Mouse (Mus musculus): Measurements from ENCODE around the gene Ccdc141. TPM values are rescaled to one million over a fixed set of nuclear protein-coding genes. Genes with fewer than 3 reads are reported as not detected.

The Ccdc141 gene
- polyA plus RNA-seq, 1 experiment: 43.2 TPM

DNA sequence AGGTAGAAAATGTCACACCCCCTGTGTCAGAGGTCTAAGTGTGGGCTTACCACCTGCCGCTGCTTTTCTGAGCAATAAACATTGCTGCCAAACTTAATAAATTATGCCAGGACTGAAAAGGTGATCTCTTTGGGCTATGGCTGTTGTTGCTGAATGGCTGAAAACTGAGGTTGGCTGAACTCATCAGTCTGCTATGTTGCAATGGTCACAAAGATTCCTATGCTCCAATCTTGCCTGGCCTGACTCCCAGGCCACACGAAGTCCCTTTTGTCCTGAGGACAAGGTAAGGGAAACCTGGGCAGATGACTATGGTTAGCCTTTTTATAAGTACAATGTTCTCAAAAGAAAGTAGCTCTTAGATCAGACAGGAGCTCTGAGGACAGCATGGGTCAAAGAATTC, 204.4 kb downstream of the Ccdc141 start:
- Histone ChIP-seq H3K79me2 (ENCODE audit: control insufficient read depth, insufficient read depth) (no peaks in the 10 kb centered on the region), H3K4me2 (ENCODE audit: low read depth) (no peak overlapping the region), H3K36me3 (ENCODE audit: control insufficient read depth, insufficient read depth) (peaks cover 78% of the 10 kb centered on the region), H3ac (ENCODE audit: control insufficient read depth, insufficient read length) (no peak overlapping the region), H3K27me3 (ENCODE audit: control insufficient read depth, insufficient read depth, insufficient read length) (no peaks in the 10 kb centered on the region), H3K4me3 (no peak overlapping the region)
- TF ChIP-seq MAX (IDR thresholded peaks at IDR 0.05; ENCODE audit: low read depth) (no peak), POLR2AphosphoS2 (IDR thresholded peaks at IDR 0.05; ENCODE audit: insufficient read length, low read depth) (peak; percentile 44)

DNA sequence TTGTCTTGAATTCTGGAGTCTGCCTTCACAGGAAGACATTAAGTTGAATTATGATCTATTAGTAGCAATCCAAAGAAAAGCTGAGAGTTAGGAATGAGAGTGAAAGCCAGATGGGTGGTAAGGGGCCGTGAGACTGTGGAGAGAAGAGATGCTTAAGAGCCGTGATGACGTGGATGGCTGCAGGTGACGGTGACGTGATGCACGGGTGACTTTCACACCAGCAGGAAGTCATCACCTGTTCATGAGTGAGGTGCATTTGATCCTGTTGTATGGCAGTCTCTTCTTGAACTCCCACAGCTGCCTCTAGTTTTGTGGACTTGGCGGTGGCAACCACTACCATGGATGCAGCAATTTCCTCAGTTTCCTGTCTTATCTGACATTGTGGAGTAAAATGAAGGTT, 204.9 kb downstream of the Ccdc141 start:
- H3K79me2 ChIP-seq (ENCODE audit: control insufficient read depth, insufficient read depth): no peaks in the 10 kb centered on the region
- H3K27me3 ChIP-seq (ENCODE audit: control insufficient read depth, insufficient read depth, insufficient read length): no peaks in the 10 kb centered on the region
- no peak overlapping the region for H3K4me2 ChIP-seq (ENCODE audit: low read depth)
- TF ChIP-seq E2F4 (IDR thresholded peaks at IDR 0.05; ENCODE audit: insufficient read depth) (no peak), POLR2A (IDR thresholded peaks at IDR 0.05; ENCODE audit: insufficient read length, low read depth) (peak; percentile 52), POLR2AphosphoS2 (IDR thresholded peaks at IDR 0.05; ENCODE audit: insufficient read length, low read depth) (peak; percentile 83), CEBPB (IDR thresholded peaks at IDR 0.05; ENCODE audit: insufficient read depth, poor library complexity, severe bottlenecking) (no peak), MYOD1 (IDR thresholded peaks at IDR 0.05; ENCODE audit: control insufficient read depth in 1 of 3, insufficient read length in 2 of 3, low read depth in 2 of 3) (no peak)
- no peak overlapping the region for H3ac ChIP-seq (ENCODE audit: control insufficient read depth, insufficient read length)
- H3K4me3 ChIP-seq: no peak overlapping the region
- H3K36me3 ChIP-seq (ENCODE audit: control insufficient read depth, insufficient read depth): peaks cover 78% of the 10 kb centered on the region

DNA sequence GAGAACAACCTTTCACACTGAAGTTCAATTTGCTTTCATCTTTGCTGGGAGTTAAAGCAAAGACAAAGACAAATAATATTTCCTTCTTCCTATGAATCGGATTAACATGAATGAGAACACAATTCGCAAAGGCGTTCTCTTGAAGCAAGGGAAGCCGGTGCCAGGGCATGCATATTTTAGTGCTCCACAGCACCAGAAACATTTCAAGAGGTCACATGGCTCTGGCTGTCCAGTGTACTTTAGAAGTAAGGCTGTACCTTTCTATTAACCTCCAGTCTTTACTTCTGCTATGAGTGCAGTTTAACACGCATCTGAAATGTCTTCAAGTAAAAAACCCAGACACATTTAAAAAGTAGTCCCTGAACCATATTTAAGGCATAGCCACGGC, 208.4 kb downstream of the Ccdc141 start:
- peaks cover 50% of the 10 kb centered on the region for H3K36me3 ChIP-seq (ENCODE audit: control insufficient read depth, insufficient read depth)
- H3K4me3 ChIP-seq: no peak overlapping the region
- TF ChIP-seq CEBPB (IDR thresholded peaks at IDR 0.05; ENCODE audit: insufficient read depth, poor library complexity, severe bottlenecking) (no peak), TCF3 (IDR thresholded peaks at IDR 0.05; ENCODE audit: insufficient read length, low read depth) (no peak), SRF (IDR thresholded peaks at IDR 0.05; ENCODE audit: control insufficient read depth, insufficient read length, low read depth) (no peak), E2F4 (IDR thresholded peaks at IDR 0.05; ENCODE audit: insufficient read depth) (no peak), MYOG (IDR thresholded peaks at IDR 0.05; ENCODE audit: control insufficient read depth in 1 of 3, insufficient read depth in 1 of 3, insufficient read length in 2 of 3, low read depth in 2 of 3) (no peak), POLR2A (IDR thresholded peaks at IDR 0.05; ENCODE audit: insufficient read length, low read depth) (no peak), MYOD1 (IDR thresholded peaks at IDR 0.05; ENCODE audit: control insufficient read depth in 1 of 3, insufficient read length in 2 of 3, low read depth in 2 of 3) (no peak), REST (IDR thresholded peaks at IDR 0.05; ENCODE audit: insufficient read depth, insufficient read length) (no peak), POLR2AphosphoS2 (IDR thresholded peaks at IDR 0.05; ENCODE audit: insufficient read length, low read depth) (no peak), TCF12 (IDR thresholded peaks at IDR 0.05; ENCODE audit: insufficient read depth, poor library complexity, severe bottlenecking) (no peak), MAX (IDR thresholded peaks at IDR 0.05; ENCODE audit: low read depth) (no peak), USF1 (IDR thresholded peaks at IDR 0.05; ENCODE audit: low read depth) (no peak)

DNA sequence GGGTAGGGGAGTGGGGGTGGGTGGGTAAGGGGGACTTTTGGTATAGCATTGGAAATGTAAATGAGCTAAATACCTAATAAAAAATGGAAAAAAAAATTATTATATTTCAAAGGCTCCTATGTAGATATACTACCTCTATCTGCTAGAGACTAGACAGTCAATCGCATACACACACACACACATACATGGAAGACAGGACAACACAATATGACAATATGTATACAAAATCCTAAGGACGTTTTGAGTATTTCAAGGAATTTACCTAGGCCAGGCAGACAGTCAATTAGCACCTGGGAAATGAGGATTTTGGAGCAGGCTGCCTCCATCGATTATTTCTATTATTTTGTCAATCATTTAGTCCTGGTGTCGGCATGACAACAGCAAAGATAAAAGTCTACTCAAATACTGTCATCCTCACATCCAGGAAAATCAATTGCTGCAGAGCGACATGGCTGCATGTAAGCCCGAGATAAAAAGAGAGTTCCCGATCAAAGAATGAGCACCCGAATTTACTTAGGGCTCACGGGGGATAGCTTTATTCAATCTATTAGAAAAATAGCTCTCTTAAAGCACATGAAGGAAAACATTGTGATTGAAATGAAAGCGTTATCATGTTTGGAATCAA, 208.9 kb downstream of the Ccdc141 start:
- Histone ChIP-seq H3K36me3 (ENCODE audit: control insufficient read depth, insufficient read depth) (peaks cover 45% of the 10 kb centered on the region), H3K4me3 (no peak overlapping the region), H3ac (ENCODE audit: control insufficient read depth, insufficient read length) (no peak overlapping the region), H3K4me2 (ENCODE audit: low read depth) (no peak overlapping the region), H3K79me2 (ENCODE audit: control insufficient read depth, insufficient read depth) (no peaks in the 10 kb centered on the region), H3K27me3 (ENCODE audit: control insufficient read depth, insufficient read depth, insufficient read length) (no peaks in the 10 kb centered on the region)
- TF ChIP-seq POLR2AphosphoS2 (IDR thresholded peaks at IDR 0.05; ENCODE audit: insufficient read length, low read depth) (no peak), TCF12 (IDR thresholded peaks at IDR 0.05; ENCODE audit: insufficient read depth, poor library complexity, severe bottlenecking) (no peak)

More for the DNA sequence above, 208.4 kb downstream of the Ccdc141 start:
- no peaks in the 10 kb centered on the region for H3K79me2 ChIP-seq (ENCODE audit: control insufficient read depth, insufficient read depth)
- no peak overlapping the region for H3K4me2 ChIP-seq (ENCODE audit: low read depth)
- no peak overlapping the region for H3ac ChIP-seq (ENCODE audit: control insufficient read depth, insufficient read length)
- H3K27me3 ChIP-seq (ENCODE audit: control insufficient read depth, insufficient read depth, insufficient read length): no peaks in the 10 kb centered on the region

Other genes starting within 250 kb of the Ccdc141 start
- 24.2 TPM for gene Ttn, start 188.1 kb downstream of the Ccdc141 start, polyA plus RNA-seq (2012; fragmentation: generic; extraction: Trizol)
- 11.3 TPM for gene Sestd1, start 110.0 kb upstream of the Ccdc141 start, polyA plus RNA-seq (2012; fragmentation: generic; extraction: Trizol)

All from myocyte (in vitro differentiated cells).